Mouse (Mus musculus) embryonic facial prominence, embryonic 15.5 days (tissue): ENCODE measurements around the gene Elk3. TPM values are rescaled to one million over a fixed set of nuclear protein-coding genes. Genes with fewer than 3 reads are reported as not detected.
"Not testable (repeated sequence)": the region's sequence is repeated elsewhere in the genome, so short reads cannot be mapped to it uniquely, and the experiment has no call there.

Source experiments
- ATAC-seq: fragments of 200-750 bp; cut with Nextera tagmentation; 2 replicates; pipeline ENCODE4 v1.8.0; 2017; ENCODE audit warnings: low read depth, moderate TSS enrichment; ENCODE audit not compliant: insufficient number of reproducible peaks, low FRiP score, low TSS enrichment
- H3K27ac ChIP-seq: fragments of 300-500 bp; sonication (generic); replicated peaks from 2 replicates; pipeline ENCODE4 v1.5.1; 2015; ENCODE audit warnings: mild to moderate bottlenecking, inconsistent platforms
- H3K27me3 ChIP-seq: fragments of 300-500 bp; sonication (generic); 2 replicates; pipeline ENCODE4 v1.6.1; 2015; ENCODE audit warnings: inconsistent platforms
- H3K36me3 ChIP-seq: fragments of 300-500 bp; sonication (generic); 2 replicates; pipeline ENCODE4 v1.6.1; 2015; ENCODE audit warnings: mild to moderate bottlenecking, inconsistent platforms
- H3K4me1 ChIP-seq: fragments of 300-500 bp; sonication (generic); 2 replicates; pipeline ENCODE4 v1.6.1; 2015; ENCODE audit warnings: inconsistent platforms
- H3K4me2 ChIP-seq: fragments of 300-500 bp; sonication (generic); replicated peaks from 2 replicates; pipeline ENCODE4 v1.6.1; 2015; ENCODE audit warnings: mild to moderate bottlenecking, inconsistent platforms
- H3K4me3 ChIP-seq: fragments of 300-500 bp; sonication (generic); replicated peaks from 2 replicates; pipeline ENCODE4 v1.5.1; 2015; ENCODE audit warnings: mild to moderate bottlenecking, inconsistent platforms
- H3K9ac ChIP-seq: fragments of 300-500 bp; sonication (generic); 2 replicates; pipeline ENCODE4 v1.6.1; 2015; ENCODE audit warnings: inconsistent platforms
- H3K9me3 ChIP-seq: fragments of 300-500 bp; sonication (generic); replicated peaks from 2 replicates; pipeline ENCODE4 v1.6.1; 2016; ENCODE audit warnings: inconsistent platforms
- WGBS: fragments of 180-500 bp; shearing (Covaris S2); methylation state at CpG from one replicate; pipeline ENCODE4 v1.1.7; 2015; 5-methylcytosine and 5-hydroxymethylcytosine counted together
- polyA plus RNA-seq: library from polyadenylated mRNA; unstranded; fragments of >200 nt; fragmentation: Nextera tagmentation; extraction: Ambion mirVana; gene quantifications from 2 replicates; pipeline ENCODE4 v1.2.1, GENCODE M21; 2015

Gene Elk3
- polyA plus RNA-seq: 31.5 and 31.9 TPM in 2 replicates

DNA sequence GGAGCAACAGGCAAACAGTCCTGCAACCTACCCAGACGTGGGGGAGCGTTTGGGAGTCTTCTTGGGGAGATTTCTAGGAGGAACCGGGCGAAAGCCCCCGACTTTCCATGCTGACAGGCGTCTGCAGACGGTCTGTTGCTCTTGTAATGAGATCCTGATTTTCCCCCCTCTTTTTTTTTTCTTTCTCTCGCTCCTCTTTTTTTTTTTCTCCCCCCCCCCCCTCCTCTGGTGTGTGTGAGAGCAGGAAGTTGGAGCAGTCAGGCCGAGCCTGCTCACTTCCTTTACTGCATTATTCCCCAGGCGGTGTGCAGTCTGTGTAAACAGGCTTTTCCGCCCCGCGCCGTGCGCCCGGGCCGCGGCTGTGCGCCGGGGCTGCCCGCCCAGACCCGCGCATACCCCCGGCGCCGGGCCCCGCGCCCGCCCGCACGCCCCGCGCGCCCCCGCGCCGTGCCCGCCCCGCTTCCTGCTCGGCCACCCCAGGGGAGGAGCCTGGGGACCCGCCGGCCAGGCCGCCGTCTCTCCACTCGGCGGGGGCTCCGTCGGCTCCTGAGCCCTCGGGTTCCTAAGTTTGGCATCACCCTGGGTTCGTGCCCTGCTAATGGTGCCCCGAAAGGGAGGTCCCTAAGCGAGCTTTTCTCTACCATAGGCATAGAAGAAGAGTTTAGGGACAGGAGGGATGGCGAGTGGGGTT, at the start of gene Elk3:
Gene Elk3 (minus strand): TSS at position 415 of the 691 bp plus-strand sequence.
- no peaks in the 10 kb centered on the region for H3K27me3 ChIP-seq
- peak within 1 kb of the TSS; percentile 76 for H3K9ac ChIP-seq
- peak within 1 kb of the TSS; percentile 95 for H3K27ac ChIP-seq
- H3K9me3 ChIP-seq: no peaks in the 10 kb centered on the region
- peak within 1 kb of the TSS; percentile 75 for H3K4me3 ChIP-seq
- H3K4me1 ChIP-seq: peaks cover 14% of the 10 kb centered on the region
- H3K36me3 ChIP-seq: no peaks in the 10 kb centered on the region
- peak within 1 kb of the TSS; percentile 92 for H3K4me2 ChIP-seq
- ATAC-seq: peak; percentile 64
- under 1% methylated on average over 47 of the region's 53 CpGs for WGBS

DNA sequence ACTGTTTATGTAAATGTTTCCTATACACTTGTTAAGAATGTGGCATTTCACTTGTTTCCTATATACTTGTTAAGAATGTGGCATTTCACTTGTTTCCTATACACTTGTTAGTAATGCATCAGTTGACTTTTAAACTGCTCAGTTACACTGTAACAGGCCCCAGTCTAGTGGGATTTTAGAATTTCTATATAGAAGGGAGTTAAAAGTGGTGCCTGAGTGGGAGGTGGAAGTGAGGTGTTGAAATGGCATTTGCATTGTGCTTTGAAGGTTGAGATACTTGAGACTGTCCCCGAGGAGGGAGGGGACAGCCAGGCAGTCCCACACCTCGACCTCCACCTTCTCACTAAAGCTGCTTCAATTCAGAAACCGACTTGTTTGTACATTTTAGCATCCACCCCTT, 49.7 kb upstream of the Elk3 start:
- 55% methylated on average over 3 of the region's 3 CpGs for WGBS
- Histone ChIP-seq H3K27me3 (no peaks in the 10 kb centered on the region), H3K9ac (no peak overlapping the region), H3K4me2 (no peak overlapping the region), H3K4me3 (no peak overlapping the region), H3K27ac (no peak overlapping the region), H3K4me1 (no peaks in the 10 kb centered on the region), H3K36me3 (no peaks in the 10 kb centered on the region), H3K9me3 (no peaks in the 10 kb centered on the region)
- no peak for ATAC-seq

DNA sequence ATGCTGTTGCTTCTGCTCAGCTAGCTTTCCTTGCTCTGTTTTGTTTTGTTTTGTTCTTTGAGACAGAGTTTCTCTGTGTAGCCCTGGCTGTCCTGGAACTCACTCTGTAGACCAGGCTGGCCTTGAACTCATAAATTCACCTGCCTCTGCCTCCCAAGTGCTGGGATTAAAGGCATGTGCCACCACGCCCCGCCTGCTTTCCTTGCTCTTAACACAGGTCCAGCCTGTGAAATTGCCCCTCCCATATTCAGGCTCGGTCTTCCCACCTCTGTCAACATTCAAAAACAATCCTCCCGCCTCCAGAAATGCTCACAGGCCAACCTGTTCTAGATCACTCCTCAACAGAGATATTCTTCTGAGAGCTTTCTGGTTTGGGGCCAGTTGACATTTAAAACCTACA, 49.3 kb upstream of the Elk3 start:
- 73% methylated on average over 4 of the region's 4 CpGs for WGBS

DNA sequence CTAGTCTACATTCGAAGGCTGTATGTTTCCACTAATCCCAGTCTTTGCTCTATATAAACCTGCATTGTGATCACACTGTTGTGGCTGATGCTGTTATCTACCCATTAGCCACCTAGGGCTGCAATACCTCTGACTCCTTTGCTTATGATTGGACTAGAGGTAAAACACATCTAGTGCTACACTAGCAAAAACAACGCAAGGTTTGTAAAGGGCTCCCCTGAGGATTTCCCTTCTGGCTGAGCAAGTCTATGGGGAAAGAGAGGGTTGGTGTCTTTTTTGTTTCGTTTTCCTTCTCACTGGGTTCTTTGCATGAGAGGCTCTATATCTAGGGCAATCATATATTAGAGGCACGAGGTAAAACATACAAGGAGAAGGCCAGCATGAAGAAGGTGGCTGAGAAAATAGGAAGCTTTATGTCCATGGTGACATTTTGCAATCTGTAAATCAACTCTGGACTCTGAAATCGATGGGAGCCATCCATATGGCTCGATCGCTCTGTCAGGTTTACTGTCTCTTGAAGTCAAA, 48.5 kb upstream of the Elk3 start:
- Histone ChIP-seq H3K9me3 (no peaks in the 10 kb centered on the region), H3K4me3 (no peak overlapping the region), H3K4me1 (no peaks in the 10 kb centered on the region), H3K36me3 (no peaks in the 10 kb centered on the region), H3K27me3 (no peaks in the 10 kb centered on the region), H3K4me2 (no peak overlapping the region), H3K9ac (no peak overlapping the region), H3K27ac (no peak overlapping the region)
- ATAC-seq: no peak
- 83% methylated on average over 7 of the region's 7 CpGs for WGBS

More for the DNA sequence above, 49.3 kb upstream of the Elk3 start:
- H3K4me1 ChIP-seq, H3K27ac ChIP-seq, H3K4me2 ChIP-seq, H3K27me3 ChIP-seq, H3K9me3 ChIP-seq, ATAC-seq, H3K4me3 ChIP-seq, H3K9ac ChIP-seq, H3K36me3 ChIP-seq: not testable (repeated sequence)

DNA sequence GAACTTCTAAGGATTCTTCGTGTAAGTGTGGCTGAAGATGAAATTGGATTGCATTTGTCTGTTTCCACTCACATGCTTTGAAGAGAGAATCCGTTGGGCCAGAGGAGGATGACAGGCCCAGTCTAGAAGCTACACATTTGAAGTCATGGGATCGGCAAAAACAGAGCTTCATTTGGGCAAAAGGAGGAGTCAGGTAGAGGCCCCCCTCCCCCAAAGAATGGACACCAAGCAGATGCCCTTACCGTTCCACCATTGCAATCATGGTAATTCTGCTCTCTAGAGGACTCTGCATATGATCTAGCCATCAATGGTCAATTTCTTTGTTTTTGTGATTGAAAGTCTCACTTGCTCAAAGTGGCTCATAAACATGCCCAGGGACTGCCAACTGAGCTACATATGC, 47.9 kb upstream of the Elk3 start:
- H3K27me3 ChIP-seq: no peaks in the 10 kb centered on the region
- no peak overlapping the region for H3K4me2 ChIP-seq
- no peak for ATAC-seq
- no peaks in the 10 kb centered on the region for H3K9me3 ChIP-seq
- H3K4me3 ChIP-seq: no peak overlapping the region
- H3K9ac ChIP-seq: no peak overlapping the region
- H3K36me3 ChIP-seq: no peaks in the 10 kb centered on the region
- WGBS: 74% methylated on average over 4 of the region's 4 CpGs
- no peak overlapping the region for H3K27ac ChIP-seq
- H3K4me1 ChIP-seq: no peaks in the 10 kb centered on the region

DNA sequence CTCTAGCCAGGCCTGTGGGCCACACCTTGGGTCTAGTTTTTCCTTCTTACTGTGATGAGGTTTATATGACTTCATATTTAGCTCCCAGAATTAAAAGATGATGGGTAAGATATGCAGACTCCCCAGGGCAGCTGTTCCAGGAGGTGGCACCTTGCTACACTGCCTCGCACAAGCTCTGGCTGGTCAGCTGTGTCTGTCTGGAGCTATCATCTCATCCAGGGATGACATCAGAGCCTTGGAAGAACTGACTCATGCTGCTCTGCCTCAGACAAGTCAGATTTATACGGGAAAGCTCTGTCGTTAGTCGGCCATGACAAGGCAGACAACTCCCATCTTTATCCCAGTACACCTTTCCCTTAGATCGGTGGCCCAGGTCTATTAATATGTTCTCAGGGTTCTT, 46.2 kb upstream of the Elk3 start:
- no peaks in the 10 kb centered on the region for H3K27me3 ChIP-seq
- 80% methylated on average over 5 of the region's 5 CpGs for WGBS
- no peaks in the 10 kb centered on the region for H3K9me3 ChIP-seq
- no peak overlapping the region for H3K4me3 ChIP-seq
- H3K4me1 ChIP-seq: no peaks in the 10 kb centered on the region
- H3K4me2 ChIP-seq: no peak overlapping the region
- H3K36me3 ChIP-seq: no peaks in the 10 kb centered on the region
- H3K9ac ChIP-seq: no peak overlapping the region
- no peak overlapping the region for H3K27ac ChIP-seq
- no peak for ATAC-seq

DNA sequence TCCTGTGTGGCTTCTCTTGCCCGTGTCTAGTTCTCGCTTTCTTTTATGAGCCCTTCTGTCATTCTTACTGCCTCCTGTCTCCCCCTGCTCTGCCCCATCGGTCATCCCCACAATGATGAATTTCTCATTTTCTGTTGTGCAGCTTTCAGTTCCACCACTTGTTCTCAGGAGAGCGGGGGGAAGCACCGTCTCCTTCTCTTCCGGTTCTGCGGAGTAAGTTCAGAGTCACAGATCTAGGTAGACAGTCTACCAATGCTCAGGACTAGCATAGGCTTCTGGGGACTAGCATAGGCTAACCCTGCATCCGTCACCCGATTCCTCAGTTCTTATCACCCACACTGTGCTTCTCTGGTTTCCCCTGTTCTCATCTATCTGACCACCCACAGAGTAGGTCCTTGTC, 45.2 kb upstream of the Elk3 start:
- ATAC-seq: no peak
- Histone ChIP-seq H3K36me3 (no peaks in the 10 kb centered on the region), H3K4me1 (no peaks in the 10 kb centered on the region), H3K27ac (no peak overlapping the region), H3K9ac (no peak overlapping the region), H3K9me3 (no peaks in the 10 kb centered on the region), H3K4me3 (no peak overlapping the region), H3K4me2 (no peak overlapping the region), H3K27me3 (no peaks in the 10 kb centered on the region)
- 86% methylated on average over 9 of the region's 9 CpGs for WGBS

DNA sequence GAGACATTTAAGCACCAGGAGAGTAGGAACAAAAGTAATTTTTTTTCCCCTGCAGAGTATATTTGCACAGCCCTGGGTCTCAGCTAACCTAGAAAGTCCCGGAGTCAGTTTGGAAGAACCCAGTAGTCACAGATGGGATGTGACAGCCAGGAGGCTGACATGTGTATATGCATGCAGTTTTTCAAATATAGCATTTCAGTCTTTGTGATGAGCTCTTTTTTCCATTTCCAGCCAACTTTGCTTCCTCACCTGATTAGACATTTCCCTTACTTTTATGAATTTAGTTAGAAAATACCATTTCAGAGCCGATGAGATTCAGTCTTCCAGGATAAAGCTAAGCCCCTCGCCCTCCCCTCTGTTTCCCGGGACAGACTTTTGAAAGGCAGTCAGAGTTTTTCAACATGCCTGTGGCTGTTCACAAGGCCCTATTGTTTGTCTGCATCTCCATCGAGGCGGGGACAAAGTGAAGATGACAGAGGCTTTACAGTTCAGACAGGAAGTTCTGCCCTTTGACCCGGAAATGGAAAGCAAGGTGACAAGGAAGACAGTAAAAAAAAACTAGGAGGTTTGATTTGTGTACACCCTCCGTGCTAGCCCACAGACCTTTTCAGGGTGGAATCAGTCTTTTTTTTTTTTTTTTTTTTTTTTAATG, 44.5 kb upstream of the Elk3 start:
- Histone ChIP-seq H3K36me3 (no peaks in the 10 kb centered on the region), H3K27ac (no peak overlapping the region), H3K9me3 (no peaks in the 10 kb centered on the region), H3K4me3 (no peak overlapping the region), H3K9ac (no peak overlapping the region), H3K4me1 (no peaks in the 10 kb centered on the region), H3K4me2 (no peak overlapping the region), H3K27me3 (no peaks in the 10 kb centered on the region)
- WGBS: 30% methylated on average over 8 of the region's 8 CpGs
- no peak for ATAC-seq

DNA sequence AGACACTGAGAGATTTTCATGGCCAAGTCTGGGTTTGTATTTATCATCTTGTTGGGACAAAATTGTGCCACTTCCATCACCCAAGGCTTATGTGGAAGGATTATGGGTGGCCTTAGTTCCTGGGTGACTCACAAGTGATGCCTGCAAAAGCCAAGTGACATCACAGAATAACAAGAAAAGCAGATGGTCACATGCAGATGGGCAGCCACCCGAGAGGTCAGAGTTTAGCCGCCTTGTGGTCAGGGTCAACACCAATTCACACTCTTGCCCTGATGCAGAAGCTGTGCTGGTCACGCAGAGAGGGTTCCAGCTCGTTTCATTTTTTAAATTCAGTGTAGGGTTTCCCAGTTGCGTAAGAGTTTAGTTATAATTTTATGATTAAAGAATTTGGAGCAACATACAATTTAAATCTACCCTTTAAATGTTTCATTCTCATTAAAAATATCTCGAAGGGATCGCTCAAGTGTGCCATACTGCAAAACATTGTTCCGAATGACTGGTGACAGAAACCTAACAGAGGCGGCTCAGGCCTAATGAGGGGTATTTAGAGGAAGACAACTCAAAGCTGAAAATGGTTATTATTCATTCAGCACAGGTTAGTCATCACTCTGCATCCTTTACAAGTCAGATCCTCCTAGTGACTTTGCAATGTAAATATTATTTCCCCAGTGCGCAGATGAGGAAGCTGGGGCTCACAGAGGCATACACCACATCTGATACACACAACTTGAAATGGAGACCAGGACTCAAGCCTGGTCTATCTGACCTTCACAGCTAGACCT, 42.8 kb upstream of the Elk3 start:
- H3K27ac ChIP-seq: no peak overlapping the region
- no peak overlapping the region for H3K9ac ChIP-seq
- H3K4me1 ChIP-seq: no peaks in the 10 kb centered on the region
- no peak overlapping the region for H3K4me2 ChIP-seq
- H3K27me3 ChIP-seq: no peaks in the 10 kb centered on the region
- 74% methylated on average over 10 of the region's 10 CpGs for WGBS
- no peak overlapping the region for H3K4me3 ChIP-seq
- no peaks in the 10 kb centered on the region for H3K9me3 ChIP-seq
- ATAC-seq: no peak
- H3K36me3 ChIP-seq: no peaks in the 10 kb centered on the region

DNA sequence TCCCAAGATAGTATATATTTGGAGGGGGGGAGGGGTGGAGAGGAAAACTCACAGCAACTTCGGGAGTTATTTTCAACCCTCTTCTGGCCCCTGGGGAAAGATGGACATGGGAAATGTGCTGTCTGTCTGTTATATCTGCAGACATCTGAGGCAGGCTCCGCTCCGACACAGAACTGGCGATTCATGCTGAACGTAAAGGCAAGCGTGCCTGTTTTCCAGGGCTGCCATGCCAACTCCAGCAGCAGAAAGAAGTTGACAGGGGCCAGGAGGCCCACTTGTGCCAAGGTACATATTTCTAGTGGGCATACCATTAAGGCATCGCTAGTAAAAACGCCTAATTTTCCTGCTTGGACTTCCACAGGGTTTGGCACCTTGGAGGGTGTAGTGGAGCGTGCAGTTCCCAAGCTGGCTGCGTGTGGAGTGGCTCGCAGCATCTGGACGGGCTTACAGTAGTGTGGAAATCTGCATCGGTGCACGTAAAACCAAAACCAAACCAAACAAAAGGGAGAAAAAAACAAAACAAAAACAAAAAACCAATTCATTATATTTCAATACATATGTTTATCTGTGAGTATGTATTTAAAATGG, 37.1 kb upstream of the Elk3 start:
- H3K27ac ChIP-seq: peak overlapping the region; percentile 55; the same call in 1 of the 2 replicates
- 40% methylated on average over 14 of the region's 14 CpGs for WGBS
- no peak; the same call in 1 of the 2 replicates for ATAC-seq
- peaks cover 14% of the 10 kb centered on the region; the same call in 1 of the 2 replicates for H3K4me1 ChIP-seq
- H3K36me3 ChIP-seq: no peaks in the 10 kb centered on the region
- no peak overlapping the region for H3K9ac ChIP-seq
- H3K4me2 ChIP-seq: peak overlapping the region; percentile 26
- H3K4me3 ChIP-seq: no peak overlapping the region
- no peaks in the 10 kb centered on the region for H3K9me3 ChIP-seq
- H3K27me3 ChIP-seq: no peaks in the 10 kb centered on the region

DNA sequence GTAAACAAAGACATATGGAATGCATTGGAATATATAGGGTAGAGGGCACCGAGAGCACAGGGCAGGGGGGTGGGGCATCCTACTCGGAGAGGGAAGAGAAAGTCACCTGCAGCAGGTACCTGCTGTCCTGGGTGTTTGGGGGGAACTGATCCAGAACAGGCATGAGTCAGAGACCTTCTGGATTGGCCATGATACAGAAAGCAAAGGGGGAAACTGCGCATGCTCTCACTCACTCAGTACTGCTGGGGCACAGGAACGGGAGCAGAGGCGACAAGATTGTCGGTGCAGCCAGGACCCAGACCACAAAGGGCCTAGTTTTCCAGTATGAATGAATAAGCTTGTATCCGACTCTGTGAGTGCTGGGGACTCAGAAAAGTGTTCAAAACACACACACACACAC, 36.5 kb upstream of the Elk3 start:
- Histone ChIP-seq H3K36me3 (no peaks in the 10 kb centered on the region), H3K27me3 (no peaks in the 10 kb centered on the region), H3K9me3 (no peaks in the 10 kb centered on the region), H3K4me2 (0 out of 2 replicates have a peak overlapping the region, but pooled peaks have one; percentile 26), H3K9ac (no peak overlapping the region), H3K4me1 (peaks cover 14% of the 10 kb centered on the region; the same call in 1 of the 2 replicates), H3K4me3 (no peak overlapping the region), H3K27ac (0 out of 2 replicates have a peak overlapping the region, but pooled peaks have one; percentile 55)
- no peak for ATAC-seq
- 38% methylated on average over 7 of the region's 7 CpGs for WGBS
